Comparison of ENCODE assay signal across 12 mouse cellular contexts in the genomic region with DNA sequence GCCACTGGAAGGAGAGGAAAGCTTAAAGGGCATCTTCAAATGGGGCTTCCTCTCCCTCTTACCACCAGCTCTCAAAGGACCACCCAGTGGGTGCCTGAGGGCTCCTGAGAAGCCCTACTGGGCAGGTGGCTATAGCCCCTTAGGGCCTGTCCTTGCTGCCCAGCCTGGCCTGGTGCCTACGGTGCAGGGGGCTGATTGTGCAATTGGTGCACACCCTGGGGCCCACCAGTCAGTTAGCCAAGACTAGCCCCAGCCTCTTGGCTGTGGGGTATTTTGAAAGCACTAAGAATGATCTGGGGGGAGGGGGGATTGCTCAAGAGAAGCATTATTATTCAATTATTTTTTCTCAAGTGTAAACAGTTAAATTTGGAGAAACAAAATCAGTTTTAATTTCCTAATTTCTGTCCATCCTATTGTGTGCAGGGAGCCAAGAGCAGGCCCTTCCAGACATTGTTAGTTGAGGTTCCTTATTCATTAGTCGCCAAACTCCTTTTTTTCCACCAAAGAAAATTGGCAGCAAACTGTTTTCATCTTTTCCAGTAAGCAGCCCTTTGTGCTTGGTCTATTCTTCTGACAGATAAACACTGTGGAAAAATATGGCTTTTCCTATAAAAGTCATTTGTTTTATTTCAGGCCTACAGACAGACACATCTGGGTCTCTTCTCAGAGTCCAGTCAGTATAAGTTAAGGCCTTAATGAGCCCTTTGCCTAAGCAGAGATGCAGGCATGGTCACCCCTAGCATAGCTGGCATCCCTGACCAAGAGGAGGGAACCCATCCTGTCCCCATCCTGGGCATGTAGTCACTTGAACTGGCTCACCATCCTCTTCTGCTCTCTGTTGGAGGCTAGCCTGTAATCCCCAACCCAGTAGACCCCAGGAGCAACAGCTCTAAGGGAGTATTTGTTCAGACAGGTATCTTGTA. TPM values are rescaled to one million over a fixed set of nuclear protein-coding genes. Genes with fewer than 3 reads are reported as not detected.
DNase-seq lines count a peak whose midpoint lies in the region; ATAC-seq and TF ChIP-seq lines count a peak whose summit lies in the region.
"Had no signal": no experiment of that assay in that cellular context is flagged by ENCODE, and none has a peak within 500 bp of the region (broad histone marks: within the 10 kb centered on the region; RNA-seq: fewer than 3 reads in every experiment).

No protein-coding gene starts in this region.

- H3K9ac ChIP-seq in kidney, postnatal 0 days (ENCODE audit: low read depth, low read length) = no peak overlapping the region
- no peak overlapping the region for H3K9ac ChIP-seq in kidney, embryonic 16.5 days (replicated peaks; ENCODE audit: low read length)
- H3K9ac ChIP-seq in lung, postnatal 0 days (replicated peaks; ENCODE audit: low read depth) = no peak overlapping the region
- H3K9ac ChIP-seq: midbrain, embryonic 13.5 days had no signal

- WGBS in kidney, postnatal 0 days = 71% methylated on average over 2 of the region's 2 CpGs
- 66% methylated on average over 2 of the region's 2 CpGs for WGBS in kidney, embryonic 16.5 days
- WGBS in lung, postnatal 0 days = 52% methylated on average over 2 of the region's 2 CpGs

- no peaks in the 10 kb centered on the region for H3K27me3 ChIP-seq in kidney, postnatal 0 days (ENCODE audit: insufficient read depth, low read length)
- H3K27me3 ChIP-seq in kidney, embryonic 16.5 days (ENCODE audit: insufficient read depth, low read length) = no peaks in the 10 kb centered on the region
- no peaks in the 10 kb centered on the region for H3K27me3 ChIP-seq in lung, postnatal 0 days (replicated peaks; ENCODE audit: insufficient read depth, low read length)
- H3K27me3 ChIP-seq: midbrain, embryonic 13.5 days had no signal

- DNase-seq in adrenal gland, adult 2 months = peak; percentile 61
- DNase-seq in adrenal gland, postnatal 4 days (ENCODE audit: low spot score in 2 of 2) = no peak
- peak; percentile 12 for DNase-seq in kidney, postnatal 0 days (ENCODE audit: low spot score)
- DNase-seq in lung, postnatal 0 days (ENCODE audit: low spot score) = peak; percentile 70
- no peak for DNase-seq in thymus, postnatal 25 days
- no peak for DNase-seq in kidney, adult 18-20 months
- DNase-seq: cerebellum, adult 9-11 months; layer of hippocampus, adult 9-11 months had no signal

- no peak overlapping the region for H3K27ac ChIP-seq in kidney, postnatal 0 days
- no peak overlapping the region for H3K27ac ChIP-seq in kidney, embryonic 16.5 days (ENCODE audit: low read length)
- H3K27ac ChIP-seq in lung, postnatal 0 days (ENCODE audit: low read length) = peak overlapping the region; percentile 15; the same call in 1 of the 2 replicates
- H3K27ac ChIP-seq: midbrain, embryonic 13.5 days had no signal

- no peak for TF ChIP-seq CTCF in kidney, postnatal 0 days (IDR thresholded peaks at IDR 0.05; ENCODE audit: low read depth)
- TF ChIP-seq CTCF in lung, postnatal 0 days (IDR thresholded peaks at IDR 0.05) = no peak

- no peak for ATAC-seq in kidney, postnatal 0 days (replicated peaks; ENCODE audit: low FRiP score, low read depth)
- no peak for ATAC-seq in kidney, embryonic 16.5 days (ENCODE audit: low FRiP score, low TSS enrichment)
- ATAC-seq in common myeloid progenitor, adult 5-6 weeks (replicated peaks; ENCODE audit: low read depth, poor library complexity, severe bottlenecking) = 0 out of 2 replicates have a peak, but pooled peaks have one; percentile 12
- peak; percentile 67 for ATAC-seq in lung, postnatal 0 days
- ATAC-seq: midbrain, embryonic 13.5 days had no signal

- H3K9me3 ChIP-seq in kidney, postnatal 0 days (replicated peaks; ENCODE audit: low read length) = no peaks in the 10 kb centered on the region
- no peaks in the 10 kb centered on the region for H3K9me3 ChIP-seq in kidney, embryonic 16.5 days (ENCODE audit: low read length)
- no peaks in the 10 kb centered on the region for H3K9me3 ChIP-seq in lung, postnatal 0 days (ENCODE audit: low read length)
- H3K9me3 ChIP-seq: G1E; midbrain, embryonic 13.5 days had no signal

- no peaks in the 10 kb centered on the region for H3K4me1 ChIP-seq in kidney, postnatal 0 days (replicated peaks; ENCODE audit: insufficient read depth, low read length)
- H3K4me1 ChIP-seq in kidney, embryonic 16.5 days (ENCODE audit: insufficient read depth, low read length) = peaks cover 3% of the 10 kb centered on the region
- peaks cover 4% of the 10 kb centered on the region; the same call in 1 of the 2 replicates for H3K4me1 ChIP-seq in lung, postnatal 0 days (ENCODE audit: insufficient read depth, low read depth, low read length)

- TF ChIP-seq EP300 in lung, postnatal 0 days (IDR thresholded peaks at IDR 0.05) = no peak

- H3K4me2 ChIP-seq in kidney, postnatal 0 days (ENCODE audit: low read length) = no peak overlapping the region
- H3K4me2 ChIP-seq in kidney, embryonic 16.5 days (replicated peaks; ENCODE audit: low read depth, low read length) = no peak overlapping the region
- no peak overlapping the region for H3K4me2 ChIP-seq in lung, postnatal 0 days (replicated peaks; ENCODE audit: low read depth, low read length)
- H3K4me2 ChIP-seq: midbrain, embryonic 13.5 days had no signal

- no peak overlapping the region for H3K4me3 ChIP-seq in kidney, postnatal 0 days (replicated peaks; ENCODE audit: low read depth, low read length)
- H3K4me3 ChIP-seq in kidney, embryonic 16.5 days (ENCODE audit: low read length) = no peak overlapping the region
- no peak overlapping the region for H3K4me3 ChIP-seq in lung, postnatal 0 days (ENCODE audit: low read depth, low read length)
- H3K4me3 ChIP-seq: midbrain, embryonic 13.5 days had no signal

- peaks cover 29% of the 10 kb centered on the region for H3K36me3 ChIP-seq in kidney, postnatal 0 days (ENCODE audit: insufficient read depth, low read length)
- H3K36me3 ChIP-seq in kidney, embryonic 16.5 days (ENCODE audit: insufficient read depth, low read length) = peaks cover 42% of the 10 kb centered on the region
- peaks cover 28% of the 10 kb centered on the region; the same call in 1 of the 2 replicates for H3K36me3 ChIP-seq in lung, postnatal 0 days (ENCODE audit: insufficient read depth, low read length)

RNA-seq across cellular contexts. Expression of a gene that starts 14.8 kb away (rescaled TPM):
- 10 to 100 TPM; 46.0 to 65.3 TPM for total RNA-seq in adrenal gland, adult 2 months (2021)
- polyA plus RNA-seq in adrenal gland, adult 2 months (2012; rRNA removed) = 2.1 and 2.3 TPM in 2 replicates
- 10 to 100 TPM; 32.1 to 33.9 TPM for total RNA-seq in adrenal gland, postnatal 4 days (2021)
- polyA plus RNA-seq in kidney, postnatal 0 days (2015; fragmentation: Nextera tagmentation; extraction: Ambion mirVana) = 30.8 and 32.4 TPM in 2 replicates
- 31.9 and 33.3 TPM in 2 replicates for polyA plus RNA-seq in kidney, embryonic 16.5 days (2015; fragmentation: Nextera tagmentation; extraction: Ambion mirVana)
- 29.8 and 33.7 TPM in 2 replicates for total RNA-seq in common myeloid progenitor, adult 5-6 weeks (2017)
- 46.7 and 47.4 TPM in 2 replicates for polyA plus RNA-seq in lung, postnatal 0 days (2015; fragmentation: Nextera tagmentation; extraction: Ambion mirVana)

Comparison
In these comparisons a context has a peak if more than half of its experiments do, and no peak if none do; other contexts are left out.
1. DNase-seq: peak in adrenal gland, adult 2 months (single experiment), kidney, postnatal 0 days (single experiment) and lung, postnatal 0 days (single experiment); none in adrenal gland, postnatal 4 days (0 of 2), thymus, postnatal 25 days (single experiment) and kidney, adult 18-20 months (single experiment).
2. ATAC-seq: peak in common myeloid progenitor, adult 5-6 weeks (single experiment) and lung, postnatal 0 days (single experiment); none in kidney, postnatal 0 days (single experiment) and kidney, embryonic 16.5 days (single experiment).